Mouse (Mus musculus) CH12.LX (cell line): ENCODE measurements around the gene Fgfr2. TPM values are rescaled to one million over a fixed set of nuclear protein-coding genes. Genes with fewer than 3 reads are reported as not detected.

ENCODE experiments used
- DNase-seq: peaks from one replicate; pipeline ENCODE4 v3.0.0-alpha.2; 2013; ENCODE audit errors: extremely low read depth
- H3K27ac ChIP-seq: 2 replicates; pipeline ENCODE4 v1.5.1; 2012; ENCODE audit warnings: low read depth, mild to moderate bottlenecking, control low read depth, moderate library complexity; ENCODE audit not compliant: insufficient read depth
- H3K27me3 ChIP-seq: replicated peaks from 2 replicates; pipeline ENCODE3; 2012; ENCODE audit warnings: inconsistent platforms
- H3K36me3 ChIP-seq, 2 experiments: replicated peaks in 1 of 2; 2 replicates each; pipeline versions ENCODE3 to v1.6.1; 2012; ENCODE audit warnings: inconsistent platforms in 1 of 2, low read length in 1 of 2, mild to moderate bottlenecking in 1 of 2, mixed read lengths in 1 of 2, moderate library complexity in 1 of 2; ENCODE audit not compliant: control insufficient read depth in 1 of 2, insufficient read depth in 1 of 2
- H3K4me1 ChIP-seq, 2 experiments: 2 replicates each; pipeline ENCODE4 v1.6.1; 2012; ENCODE audit warnings: inconsistent platforms in 1 of 2, moderate library complexity in 1 of 2; ENCODE audit not compliant: insufficient read depth in 2 of 2, control insufficient read depth in 1 of 2
- H3K4me2 ChIP-seq: 2 replicates; pipeline ENCODE4 v1.6.1; 2012; ENCODE audit warnings: low read depth, mild to moderate bottlenecking, control low read depth; ENCODE audit not compliant: poor library complexity, insufficient read depth, severe bottlenecking
- H3K4me3 ChIP-seq, 3 experiments: fragments of 150-350 bp in 1 of 3; sonication (generic) in 1 of 3; replicated peaks in 1 of 3; 2 replicates each; pipeline versions ENCODE3 to v1.5.1; 2011 to 2012; ENCODE audit warnings: low read depth in 2 of 3, low read length in 2 of 3, mild to moderate bottlenecking in 2 of 3, moderate library complexity in 2 of 3, control low read depth in 1 of 3, improper control_type of control experiment in 1 of 3, inconsistent platforms in 1 of 3, mixed read lengths in 1 of 3; ENCODE audit not compliant: poor library complexity in 1 of 3
- H3K79me2 ChIP-seq: replicated peaks from 2 replicates; pipeline ENCODE4 v1.6.1; 2012; ENCODE audit warnings: mild to moderate bottlenecking, moderate library complexity; ENCODE audit not compliant: control insufficient read depth, poor library complexity, insufficient read depth, severe bottlenecking; ENCODE audit errors: extremely low read depth
- H3K9ac ChIP-seq: 2 replicates; pipeline ENCODE4 v1.6.1; 2012; ENCODE audit warnings: low read depth, mild to moderate bottlenecking, control low read depth, moderate library complexity; ENCODE audit not compliant: insufficient read depth
- H3K9me3 ChIP-seq: replicated peaks from 2 replicates; pipeline ENCODE3; 2012; ENCODE audit warnings: low read length, inconsistent platforms, mixed read lengths
- CHD1 ChIP-seq: IDR thresholded peaks from 2 replicates; pipeline ENCODE4 v1.6.1; 2012; ENCODE audit warnings: low read depth, low read length, improper control_type of control experiment, inconsistent platforms
- CHD2 ChIP-seq: IDR thresholded peaks from 2 replicates; pipeline ENCODE4 v1.6.1; 2011; ENCODE audit warnings: low read length, improper control_type of control experiment
- E2F4 ChIP-seq: IDR thresholded peaks from 2 replicates; pipeline ENCODE4 v1.6.1; 2011; ENCODE audit warnings: low read depth, low read length, improper control_type of control experiment; ENCODE audit not compliant: insufficient replicate concordance
- ELF1 ChIP-seq: IDR thresholded peaks from 2 replicates; pipeline ENCODE4 v1.6.1; 2014; ENCODE audit warnings: low read depth, mild to moderate bottlenecking, inconsistent platforms, low read length, improper control_type of control experiment
- ETS1 ChIP-seq: conservative IDR thresholded peaks from 2 replicates; pipeline ENCODE4 v1.6.1; 2012; ENCODE audit warnings: low read depth, mild to moderate bottlenecking, inconsistent platforms, low read length, improper control_type of control experiment, moderate library complexity
- HCFC1 ChIP-seq: IDR thresholded peaks from 2 replicates; pipeline ENCODE4 v1.6.1; 2012; ENCODE audit warnings: low read depth, mild to moderate bottlenecking, inconsistent platforms, low read length, improper control_type of control experiment
- IRF4 ChIP-seq: IDR thresholded peaks from 2 replicates; pipeline ENCODE4 v1.6.1; 2014; ENCODE audit warnings: low read depth, mild to moderate bottlenecking, inconsistent platforms, low read length, improper control_type of control experiment
- KAT2A ChIP-seq: IDR thresholded peaks from 2 replicates; pipeline ENCODE4 v1.6.1; 2012; ENCODE audit warnings: low read length, improper control_type of control experiment, inconsistent platforms; ENCODE audit not compliant: insufficient replicate concordance
- MAX ChIP-seq: IDR thresholded peaks from 2 replicates; pipeline ENCODE4 v1.6.1; 2011; ENCODE audit warnings: low read length, improper control_type of control experiment
- MAZ ChIP-seq: IDR thresholded peaks from 2 replicates; pipeline ENCODE4 v1.6.1; 2012; ENCODE audit warnings: low read depth, mild to moderate bottlenecking, inconsistent platforms, low read length, improper control_type of control experiment, moderate library complexity
- MXI1 ChIP-seq: IDR thresholded peaks from 2 replicates; pipeline ENCODE4 v1.6.1; 2011; ENCODE audit warnings: mild to moderate bottlenecking, low read depth, low read length, improper control_type of control experiment
- NELFE ChIP-seq: IDR thresholded peaks from 2 replicates; pipeline ENCODE4 v1.6.1; 2011; ENCODE audit warnings: low read depth, low read length, improper control_type of control experiment
- NRF1 ChIP-seq: IDR thresholded peaks from 2 replicates; pipeline ENCODE4 v1.6.1; 2014; ENCODE audit warnings: low read depth, mild to moderate bottlenecking, inconsistent platforms, low read length, improper control_type of control experiment, moderate library complexity
- POLR2A ChIP-seq: IDR thresholded peaks from 2 replicates; pipeline ENCODE4 v1.6.1; 2011; ENCODE audit warnings: low read depth, mild to moderate bottlenecking, improper control_type of control experiment, low read length
- RAD21 ChIP-seq: IDR thresholded peaks from 2 replicates; pipeline ENCODE4 v1.6.1; 2011; ENCODE audit warnings: low read depth, mild to moderate bottlenecking, low read length, improper control_type of control experiment, moderate library complexity
- RCOR1 ChIP-seq: conservative IDR thresholded peaks from 2 replicates; pipeline ENCODE4 v1.6.1; 2012; ENCODE audit warnings: low read depth, mild to moderate bottlenecking, inconsistent platforms, low read length, improper control_type of control experiment
- SIN3A ChIP-seq: IDR thresholded peaks from 2 replicates; pipeline ENCODE4 v1.6.1; 2012; ENCODE audit warnings: low read length, improper control_type of control experiment, inconsistent platforms
- TBP ChIP-seq: conservative IDR thresholded peaks from 2 replicates; pipeline ENCODE4 v1.6.1; 2011; ENCODE audit warnings: low read depth, low read length, improper control_type of control experiment
- TCF12 ChIP-seq: IDR thresholded peaks from 2 replicates; pipeline ENCODE4 v1.6.1; 2014; ENCODE audit warnings: low read depth, mild to moderate bottlenecking, inconsistent platforms, low read length, improper control_type of control experiment
- USF1 ChIP-seq: IDR thresholded peaks from 2 replicates; pipeline ENCODE4 v1.6.1; 2014; ENCODE audit warnings: low read depth, mild to moderate bottlenecking, inconsistent platforms, low read length, improper control_type of control experiment
- ZC3H11A ChIP-seq: IDR thresholded peaks from 2 replicates; pipeline ENCODE4 v1.6.1; 2012; ENCODE audit warnings: low read depth, mild to moderate bottlenecking, inconsistent platforms, low read length, improper control_type of control experiment
- ZMIZ1 ChIP-seq: IDR thresholded peaks from 2 replicates; pipeline ENCODE4 v1.6.1; 2012; ENCODE audit warnings: low read depth, mild to moderate bottlenecking, inconsistent platforms, low read length, improper control_type of control experiment
- dilution Hi-C: fragments of 300-500 bp; cut with MboI; formaldehyde crosslinking; loops from 2 replicates; pipeline ENCODE4 v1.14.3; 2020; ENCODE audit warnings: low sequenced_read_pairs; ENCODE audit not compliant: extremely low pct_unique_long_range_greater_than_20kb, extremely low pct_ligation_motif_present
- in situ Hi-C: fragments of 300-500 bp; cut with MboI; formaldehyde crosslinking; loops from 3 replicates; pipeline ENCODE4 v1.14.3; 2019; ENCODE audit warnings: low sequenced_read_pairs, low pct_ligation_motif_present, low pct_unique_long_range_greater_than_20kb, mixed read lengths
- polyA plus RNA-seq: library from polyadenylated mRNA; unstranded; fragments of >175 nt; gene quantifications from 2 replicates; pipeline ENCODE4 v1.2.1, GENCODE M21; 2012; ENCODE audit warnings: low read depth; ENCODE audit not compliant: insufficient read length
- total RNA-seq, 2 experiments: library from RNA; depleted of rRNA; stranded (reverse); fragments of 300-350 nt in 1 of 2; fragments of >200 nt in 1 of 2; gene quantifications; 2 replicates each; pipeline ENCODE4 v1.2.3; 2012 to 2014

Fgfr2 gene
- total and polyA plus RNA-seq, 3 experiments = not detected

DNA sequence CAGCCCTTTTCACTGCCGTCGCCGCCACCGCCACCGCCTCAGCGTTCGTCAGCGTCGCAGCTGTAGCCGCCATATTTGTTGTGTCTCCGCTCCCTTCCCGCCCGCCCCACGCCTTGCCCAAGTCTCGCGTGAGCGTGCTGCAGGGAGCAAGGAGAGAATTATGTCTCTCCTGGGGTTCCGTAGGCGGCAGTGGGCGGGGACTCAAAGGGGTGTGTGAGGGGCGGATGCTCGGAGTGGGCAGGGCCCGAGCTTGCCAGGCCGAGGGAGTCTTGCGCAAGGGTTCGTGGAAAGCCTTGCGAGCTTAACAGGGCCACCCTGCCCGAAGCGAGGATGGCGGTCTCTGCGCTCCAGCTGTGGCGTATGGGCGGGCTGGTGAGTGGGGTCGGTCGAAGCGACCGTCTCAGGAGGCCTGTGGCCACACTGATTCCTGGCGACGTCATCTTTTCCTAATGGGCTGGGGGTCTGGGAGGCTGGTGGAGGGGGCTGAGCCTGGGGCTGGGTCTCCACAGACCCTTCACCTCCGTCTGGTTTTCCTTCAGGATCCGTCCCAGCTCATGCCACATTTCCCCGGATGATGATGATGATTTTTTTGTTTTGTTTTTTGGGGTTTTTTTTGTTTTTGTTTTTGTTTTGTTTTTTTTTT lies 1712.6 kb downstream of the Fgfr2 start, which contains the start of the genes Ikzf5 and Acadsb:
Gene Ikzf5, minus strand, starts transcription at position 106 of the 643 bp plus-strand sequence.
Gene Acadsb, plus strand, starts transcription at position 186 of the 643 bp plus-strand sequence.
- Histone ChIP-seq H3K27me3 (peaks cover 14% of the 10 kb centered on the region), H3K4me3 (peak within 1 kb of the TSS; percentile 81 to 99 (median 98)), H3K9ac (peak within 1 kb of the TSS; percentile 85), H3K27ac (peak within 1 kb of the TSS; percentile 51), H3K4me2 (peak within 1 kb of the TSS; percentile 91), H3K36me3 (peaks cover 0 to 4% of the 10 kb centered on the region in 2 experiments), H3K9me3 (no peaks in the 10 kb centered on the region), H3K4me1 (peaks cover 0 to 16% of the 10 kb centered on the region in 2 experiments; a peak in 3 of 4 replicates), H3K79me2 (peaks cover 16% of the 10 kb centered on the region)
- peak; percentile 90 for TF ChIP-seq MXI1
- peak; percentile 30; the same call in 1 of the 2 replicates for TF ChIP-seq NELFE
- TF ChIP-seq POLR2A = peak; percentile 70; the same call in 1 of the 2 replicates
- peak; percentile 14; the same call in 1 of the 2 replicates for TF ChIP-seq IRF4
- TF ChIP-seq TCF12 = peak; percentile 65; the same call in 1 of the 2 replicates
- TF ChIP-seq MAX = peak; percentile 54; the same call in 1 of the 2 replicates
- peak; percentile 89; the same call in 1 of the 2 replicates for TF ChIP-seq SIN3A
- peak; percentile 78; the same call in 1 of the 2 replicates for TF ChIP-seq MAZ
- no peak for TF ChIP-seq CHD1
- peak; percentile 75 for TF ChIP-seq ELF1
- TF ChIP-seq ETS1 = 0 out of 2 replicates have a peak, but pooled peaks have one; percentile 17
- TF ChIP-seq RAD21 = no peak
- no peak for TF ChIP-seq ZC3H11A
- peak; percentile 70; the same call in 1 of the 2 replicates for TF ChIP-seq KAT2A
- 0 out of 2 replicates have a peak, but pooled peaks have one; percentile 16 for TF ChIP-seq TBP
- peak; percentile 87 for TF ChIP-seq HCFC1
- no peak for TF ChIP-seq USF1
- TF ChIP-seq NRF1 = peak; percentile 70
- no peak for TF ChIP-seq E2F4
- TF ChIP-seq RCOR1 = no peak
- peak; percentile 51; the same call in 1 of the 2 replicates for TF ChIP-seq ZMIZ1
- peak; percentile 99 for TF ChIP-seq CHD2
- in situ Hi-C loops (no loop called here), dilution Hi-C loops (no loop called here)
- peak; percentile 96 for DNase-seq
